Mouse (Mus musculus): ENCODE measurements around the gene Pkp4.

Pkp4 gene

GRCm38 (mm10) chr2:59219997-59220789 lies 59.5 kb downstream of the Pkp4 start:
- no peak for DNase-seq (ENCODE audit: low read depth in 1 of 2, low spot score in 2 of 2)

- no peak for DNase-seq (ENCODE audit: low read depth in 1 of 2, low spot score in 2 of 2)
Observed at GRCm38 (mm10) chr2:59226383-59226782, 65.7 kb downstream of the Pkp4 start.

GRCm38 (mm10) chr2:59227011-59227410 lies 66.4 kb downstream of the Pkp4 start:
- DNase-seq (ENCODE audit: low read depth in 1 of 2, low spot score in 2 of 2) = no peak

GRCm38 (mm10) chr2:59227508-59228263 lies 67.0 kb downstream of the Pkp4 start:
- no peak for DNase-seq (ENCODE audit: low read depth in 1 of 2, low spot score in 2 of 2)

GRCm38 (mm10) chr2:59229250-59229895 lies 68.7 kb downstream of the Pkp4 start:
- DNase-seq (ENCODE audit: low read depth in 1 of 2, low spot score in 2 of 2) = no peak

GRCm38 (mm10) chr2:59230656-59231055 lies 70.0 kb downstream of the Pkp4 start:
- DNase-seq (ENCODE audit: low read depth in 1 of 2, low spot score in 2 of 2) = no peak

GRCm38 (mm10) chr2:59231514-59231913 lies 70.9 kb downstream of the Pkp4 start:
- DNase-seq (ENCODE audit: low read depth in 1 of 2, low spot score in 2 of 2) = peak in 1 of 2 experiments; percentile 32

GRCm38 (mm10) chr2:59233294-59233923 lies 72.8 kb downstream of the Pkp4 start:
- DNase-seq (ENCODE audit: low read depth in 1 of 2, low spot score in 2 of 2) = no peak

GRCm38 (mm10) chr2:59233936-59234335 lies 73.3 kb downstream of the Pkp4 start:
- no peak for DNase-seq (ENCODE audit: low read depth in 1 of 2, low spot score in 2 of 2)

GRCm38 (mm10) chr2:59234537-59234936 lies 73.9 kb downstream of the Pkp4 start:
- DNase-seq (ENCODE audit: low read depth in 1 of 2, low spot score in 2 of 2) = no peak

GRCm38 (mm10) chr2:59239841-59240395 lies 79.3 kb downstream of the Pkp4 start:
- peak in 1 of 2 experiments; percentile 14 for DNase-seq (ENCODE audit: low read depth in 1 of 2, low spot score in 2 of 2)

GRCm38 (mm10) chr2:59242117-59242516 lies 81.5 kb downstream of the Pkp4 start:
- DNase-seq (ENCODE audit: low read depth in 1 of 2, low spot score in 2 of 2) = no peak

GRCm38 (mm10) chr2:59244273-59245097 lies 83.8 kb downstream of the Pkp4 start:
- no peak for DNase-seq (ENCODE audit: low read depth in 1 of 2, low spot score in 2 of 2)

GRCm38 (mm10) chr2:59245098-59245388 lies 84.4 kb downstream of the Pkp4 start:
- no peak for DNase-seq (ENCODE audit: low read depth in 1 of 2, low spot score in 2 of 2)

GRCm38 (mm10) chr2:59248806-59249205 lies 88.2 kb downstream of the Pkp4 start:
- no peak for DNase-seq (ENCODE audit: low read depth in 1 of 2, low spot score in 2 of 2)

- no peak for DNase-seq (ENCODE audit: low read depth in 1 of 2, low spot score in 2 of 2)
Observed at GRCm38 (mm10) chr2:59252818-59253217, 92.2 kb downstream of the Pkp4 start.

- no peak for DNase-seq (ENCODE audit: low read depth in 1 of 2, low spot score in 2 of 2)
Observed at GRCm38 (mm10) chr2:59253435-59253834, 92.8 kb downstream of the Pkp4 start.

GRCm38 (mm10) chr2:59258821-59259231 lies 98.2 kb downstream of the Pkp4 start:
- no peak for DNase-seq (ENCODE audit: low read depth in 1 of 2, low spot score in 2 of 2)

- DNase-seq (ENCODE audit: low read depth in 1 of 2, low spot score in 2 of 2) = no peak
Observed at GRCm38 (mm10) chr2:59259346-59259745, 98.7 kb downstream of the Pkp4 start.

GRCm38 (mm10) chr2:59261203-59261602 lies 100.6 kb downstream of the Pkp4 start:
- no peak for DNase-seq (ENCODE audit: low read depth in 1 of 2, low spot score in 2 of 2)

All from monocyte, adult 2 months (primary cell).